Mouse (Mus musculus) retina, postnatal 7 days (tissue): ENCODE results near the gene Lcat.
"Not testable (repeated sequence)": the region's sequence is repeated elsewhere in the genome, so short reads cannot be mapped to it uniquely, and the experiment has no call there.

Experiments used
- DNase-seq: peaks from one replicate; pipeline ENCODE4 v3.0.0-alpha.2; 2012; ENCODE audit warnings: low read depth, low spot score

The Lcat gene

DNA sequence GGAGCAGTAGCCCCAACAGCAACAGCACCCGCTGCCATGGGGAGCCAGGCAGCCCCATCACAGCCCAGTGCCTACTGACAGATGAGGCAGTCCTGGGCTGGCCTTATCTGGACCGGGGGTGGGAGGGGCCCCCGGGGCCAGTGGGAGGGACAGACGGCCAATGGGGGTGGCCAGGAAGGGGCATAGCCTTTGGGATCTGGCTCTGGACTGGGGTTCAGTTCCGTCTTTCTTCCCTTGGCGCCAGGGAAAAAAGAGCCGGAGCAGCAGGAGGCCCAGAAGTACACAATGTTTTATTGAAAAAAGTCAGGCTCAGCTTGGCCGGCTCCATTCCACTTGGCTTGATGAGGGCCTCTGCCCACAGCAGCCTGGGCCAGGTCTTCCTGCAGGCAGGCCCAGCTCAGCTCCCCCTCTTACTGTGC is at the start of gene Lcat:
Lcat (minus strand) TSS at position 62 of the 419 bp plus-strand sequence.
- DNase-seq = no peak

DNA sequence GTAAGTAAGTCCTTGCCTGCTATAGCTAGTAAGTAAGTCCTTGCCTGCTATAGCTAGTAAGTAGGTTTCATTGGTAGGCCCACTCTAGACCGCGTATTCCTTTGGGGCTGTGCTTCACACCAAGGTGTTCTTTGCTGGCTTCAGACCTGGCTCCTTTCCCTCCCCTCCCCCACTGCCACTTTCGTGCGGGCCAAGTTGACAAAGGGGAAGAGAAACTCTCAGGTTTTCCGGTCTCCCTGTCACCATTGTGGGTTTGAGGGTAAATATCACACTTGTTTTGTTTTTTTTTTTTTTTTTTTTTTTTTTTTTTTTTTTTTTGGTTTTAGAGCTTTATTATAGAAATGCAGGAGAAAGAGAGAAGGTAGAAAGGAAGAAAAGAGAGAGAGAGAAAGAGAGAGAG is 49.3 kb upstream of the Lcat start:
- DNase-seq = no peak

DNA sequence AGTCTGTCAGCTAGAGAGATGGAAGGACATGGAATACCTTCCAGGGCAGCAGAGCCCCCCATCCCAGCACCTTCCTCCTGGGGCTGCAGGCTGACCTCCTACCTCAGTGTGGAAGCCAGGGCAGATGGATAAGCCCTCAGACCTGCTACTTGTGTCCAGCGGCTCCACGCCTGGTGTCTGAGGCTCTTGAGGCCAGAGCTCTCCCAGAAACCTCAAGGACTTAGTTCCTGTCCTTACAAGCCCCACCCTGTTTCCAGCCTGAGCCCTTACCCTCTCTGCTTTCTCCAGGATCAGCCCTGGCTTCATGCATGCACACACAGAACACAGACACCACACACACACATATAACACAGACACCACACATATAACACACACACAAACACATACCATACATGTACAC is 48.4 kb upstream of the Lcat start:
- DNase-seq = no peak

DNA sequence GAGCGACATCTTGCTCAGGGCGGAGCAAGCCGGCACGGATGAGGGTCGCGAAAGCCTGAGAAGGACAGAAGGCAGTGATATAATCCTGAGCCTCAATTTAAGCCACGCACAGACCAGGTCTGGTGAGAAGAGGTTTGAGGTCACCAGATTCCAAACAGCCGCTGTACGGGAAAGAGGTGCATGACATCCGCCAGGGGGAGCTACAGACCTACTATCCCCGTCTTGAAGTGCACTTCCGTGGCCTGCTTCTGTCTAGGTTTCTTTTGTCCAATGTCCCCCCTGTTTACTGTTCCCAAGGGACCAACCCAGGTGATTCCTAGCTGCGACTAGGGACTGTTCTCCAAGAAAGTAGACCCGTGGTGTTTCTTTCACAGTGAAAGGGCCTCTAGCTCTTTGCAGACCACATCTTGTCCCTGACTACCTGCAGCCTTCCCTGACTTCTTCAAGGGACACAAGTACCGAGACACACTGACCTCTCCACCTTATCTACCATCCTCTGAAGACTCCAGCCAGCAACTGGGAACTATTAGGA is 47.7 kb upstream of the Lcat start, which contains the start of gene Dus2:
Dus2 (plus strand) TSS at position 482 of the 532 bp plus-strand sequence.
- peak; percentile 83 for DNase-seq

DNA sequence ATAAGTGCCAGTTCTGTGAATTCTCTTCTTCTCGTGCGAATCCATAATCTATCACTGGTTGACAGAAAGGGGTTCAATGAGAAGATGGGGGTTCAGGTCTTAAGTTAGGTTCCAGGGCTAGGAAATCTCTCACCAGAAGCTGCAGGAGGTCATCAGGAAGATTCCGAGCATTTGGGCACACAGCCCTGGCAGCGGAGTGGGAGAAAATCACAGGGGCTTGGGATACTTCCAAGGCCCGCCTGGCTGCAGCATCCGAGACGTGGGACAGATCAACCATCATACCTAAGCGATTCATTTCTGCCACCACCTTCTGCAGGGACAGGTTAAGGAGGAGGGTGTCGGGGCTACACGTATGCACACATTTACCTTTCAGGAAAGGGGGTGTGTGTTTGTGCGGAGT is 45.4 kb upstream of the Lcat start:
- no peak for DNase-seq

DNA sequence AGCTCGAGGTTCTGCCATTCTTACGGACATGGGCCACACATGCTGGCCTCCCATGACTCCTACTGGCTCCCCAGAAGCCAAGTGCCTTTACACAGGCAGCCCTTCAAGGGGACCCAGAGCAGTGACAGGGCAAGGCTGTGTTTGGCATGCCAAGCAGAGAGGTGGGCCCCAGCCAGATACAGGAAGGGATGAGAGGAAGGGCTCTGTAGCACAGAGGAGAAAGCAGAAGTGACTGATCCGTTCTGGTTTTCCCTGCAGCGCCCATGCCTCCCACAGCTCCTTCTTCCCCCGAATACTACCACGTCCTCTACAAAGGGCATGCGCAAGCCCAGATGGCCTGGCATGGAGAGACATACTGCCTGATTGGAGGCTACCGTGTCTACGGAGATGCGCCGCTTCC is 40.2 kb upstream of the Lcat start:
- DNase-seq = not testable (repeated sequence)

DNA sequence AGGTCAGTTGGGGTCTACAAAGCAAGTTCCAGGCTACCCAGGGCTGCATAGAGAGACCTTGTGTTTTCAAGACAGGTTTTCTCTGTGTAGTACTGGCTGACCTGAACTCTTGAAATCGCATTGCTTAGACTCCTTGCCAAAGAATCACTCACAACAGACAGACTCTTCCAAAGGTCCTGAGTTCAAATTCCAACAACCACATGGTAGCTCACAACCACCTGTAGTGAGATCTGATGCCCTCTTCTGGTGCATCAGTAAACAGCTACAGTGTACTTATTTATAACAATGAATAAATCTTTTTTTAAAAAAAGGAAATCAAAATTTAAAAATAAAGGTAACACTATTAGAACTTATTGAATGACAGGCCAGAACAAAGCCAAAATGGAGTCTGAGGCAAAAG is 38.0 kb upstream of the Lcat start:
- DNase-seq = no peak

DNA sequence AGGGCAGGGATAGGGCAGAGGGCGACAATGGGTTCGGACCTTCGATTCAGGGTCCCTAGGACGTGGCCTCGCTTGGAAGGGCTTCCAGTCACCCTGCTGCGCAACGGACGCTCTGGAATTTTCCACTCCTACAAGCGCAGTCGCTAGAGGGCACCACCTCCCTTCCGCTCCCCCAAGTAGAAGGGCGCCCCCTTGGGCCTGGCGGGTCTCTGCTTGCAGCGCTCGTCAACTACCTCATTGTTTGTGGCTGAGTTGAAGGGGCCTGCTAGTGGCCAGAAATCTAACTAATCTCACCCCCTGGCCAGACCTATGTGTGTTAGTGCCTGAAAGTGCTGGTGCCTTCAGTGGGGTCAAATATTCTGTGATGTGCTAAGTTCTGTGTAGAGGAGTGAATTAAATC is 36.1 kb upstream of the Lcat start, which contains the start of gene Dpep3:
Dpep3 (minus strand) TSS at position 105 of the 400 bp plus-strand sequence.
- no peak for DNase-seq

DNA sequence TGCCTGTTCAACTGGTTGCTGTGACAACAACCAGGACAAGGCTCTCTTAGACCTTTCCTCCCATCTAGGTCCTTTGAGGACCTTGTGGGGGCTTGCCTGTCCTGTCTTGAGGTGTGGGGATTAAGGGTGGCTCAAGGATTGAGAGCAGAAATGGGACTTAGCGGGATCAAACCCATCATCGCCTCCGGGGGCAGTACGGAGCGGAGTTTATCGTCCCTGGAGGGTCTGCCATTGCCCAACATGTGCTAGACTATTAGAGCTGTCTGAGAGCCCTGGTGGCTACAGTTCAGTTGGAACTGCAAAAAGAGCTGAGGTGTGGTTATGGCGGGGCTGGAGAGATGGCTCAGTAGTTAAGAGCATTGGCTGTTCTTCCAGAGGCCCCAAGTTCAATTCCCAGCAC is 32.2 kb upstream of the Lcat start:
- no peak for DNase-seq

DNA sequence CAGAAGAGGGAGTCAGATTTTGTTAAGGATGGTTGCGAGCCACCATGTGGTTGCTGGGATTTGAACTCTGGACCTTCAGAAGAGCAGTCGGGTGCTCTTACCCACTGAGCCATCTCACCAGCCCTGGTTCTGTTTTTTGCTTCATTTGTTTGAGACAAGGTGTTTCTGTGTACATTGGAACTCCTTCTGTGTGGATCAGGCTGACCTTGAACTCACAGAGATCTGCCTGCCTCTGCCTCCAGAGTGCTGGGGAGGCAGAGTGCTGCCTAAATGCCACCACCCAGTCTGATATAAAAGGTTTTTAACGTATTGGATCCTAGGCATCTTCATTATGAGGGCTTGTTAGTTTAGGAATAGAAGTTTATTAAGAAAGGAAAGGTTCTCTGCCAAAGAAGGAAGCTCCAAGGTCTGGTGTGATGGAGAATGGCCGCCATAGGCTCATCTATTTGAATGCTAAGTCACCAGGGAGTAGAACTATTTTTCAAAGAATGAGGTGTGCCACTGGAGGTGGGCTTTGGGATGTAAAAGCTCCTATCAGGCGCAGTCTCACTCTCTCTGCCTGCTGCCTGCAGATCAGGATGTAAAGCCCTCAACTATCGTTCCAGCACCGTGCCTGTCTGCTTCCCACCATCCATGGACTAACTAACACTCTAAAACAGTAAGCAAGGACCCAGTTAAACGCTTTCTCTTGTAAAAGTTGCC is 28.0 kb upstream of the Lcat start:
- DNase-seq = no peak

DNA sequence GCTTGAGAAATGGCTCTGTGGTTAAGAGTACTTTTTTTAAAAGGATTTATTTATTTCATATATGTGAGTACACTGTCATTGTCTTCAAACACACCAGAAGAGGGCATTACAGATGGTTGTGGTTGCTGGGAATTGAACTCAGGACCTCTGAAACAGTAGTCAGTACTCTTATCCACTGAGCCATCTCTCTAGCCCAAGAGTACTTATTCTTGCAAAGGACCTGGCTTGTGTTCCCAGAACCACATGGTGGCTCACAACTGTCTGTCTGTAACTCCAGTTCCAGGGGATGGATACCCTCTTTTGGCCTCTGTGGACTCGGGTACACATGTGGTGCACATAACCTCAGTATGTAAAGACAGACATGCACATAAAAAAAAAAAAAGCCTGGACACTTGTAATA is 26.2 kb upstream of the Lcat start:
- DNase-seq = no peak

DNA sequence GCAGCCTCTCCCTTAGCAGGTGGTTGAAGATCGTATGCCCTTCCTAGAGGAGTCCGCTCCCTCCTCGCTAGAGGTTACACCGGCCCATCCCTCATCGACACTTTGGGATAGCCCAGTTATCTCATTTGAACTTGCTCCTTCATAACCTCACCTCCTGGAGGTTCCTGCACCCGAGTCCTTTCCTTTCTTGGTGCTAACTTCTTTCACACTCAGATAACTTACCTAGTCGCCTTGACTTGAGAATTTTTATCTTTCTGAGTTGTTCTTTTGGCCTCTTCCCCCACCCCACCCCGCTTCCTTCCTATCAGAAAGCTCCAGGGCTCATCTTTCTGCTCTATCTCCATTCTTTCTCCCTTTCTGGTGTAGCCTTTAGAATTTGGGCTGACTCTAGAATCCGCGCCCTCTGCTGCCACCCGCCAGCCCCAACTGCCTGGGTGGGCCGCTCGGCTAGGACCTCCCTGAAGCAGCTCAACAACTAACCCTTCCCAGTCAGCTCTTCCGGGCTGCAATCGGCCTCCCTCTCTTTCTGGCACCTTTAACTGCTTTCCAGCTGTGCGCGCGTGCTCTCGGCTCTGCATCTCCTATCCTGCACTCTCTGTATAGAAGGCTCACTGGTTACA is 23.6 kb upstream of the Lcat start:
- no peak for DNase-seq

DNA sequence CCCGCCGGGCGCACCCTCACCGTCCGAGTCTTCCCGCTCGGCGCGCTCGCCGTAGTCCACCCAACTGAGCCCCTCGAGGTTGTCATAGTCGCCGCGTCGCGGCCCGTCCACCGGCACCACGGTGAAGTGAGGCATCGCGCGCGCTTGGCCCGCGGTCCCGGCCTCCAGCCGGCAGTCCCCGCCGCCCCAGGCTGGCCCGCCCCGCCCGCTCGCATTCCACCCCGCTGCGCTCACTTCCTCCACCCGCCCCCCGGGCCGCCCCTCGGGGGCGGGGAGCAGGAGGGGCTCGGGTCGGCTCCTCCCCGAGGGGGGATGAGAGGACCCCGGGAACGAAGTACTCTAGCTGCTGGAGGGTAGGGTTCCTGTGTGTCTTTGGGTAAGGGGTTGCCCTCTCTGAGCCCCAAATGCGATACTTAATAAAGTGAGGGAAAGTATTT is 22.7 kb upstream of the Lcat start, which contains the start of gene Slc12a4:
Slc12a4 (minus strand) TSS at position 193 of the 437 bp plus-strand sequence.
- DNase-seq = peak; percentile 27

DNA sequence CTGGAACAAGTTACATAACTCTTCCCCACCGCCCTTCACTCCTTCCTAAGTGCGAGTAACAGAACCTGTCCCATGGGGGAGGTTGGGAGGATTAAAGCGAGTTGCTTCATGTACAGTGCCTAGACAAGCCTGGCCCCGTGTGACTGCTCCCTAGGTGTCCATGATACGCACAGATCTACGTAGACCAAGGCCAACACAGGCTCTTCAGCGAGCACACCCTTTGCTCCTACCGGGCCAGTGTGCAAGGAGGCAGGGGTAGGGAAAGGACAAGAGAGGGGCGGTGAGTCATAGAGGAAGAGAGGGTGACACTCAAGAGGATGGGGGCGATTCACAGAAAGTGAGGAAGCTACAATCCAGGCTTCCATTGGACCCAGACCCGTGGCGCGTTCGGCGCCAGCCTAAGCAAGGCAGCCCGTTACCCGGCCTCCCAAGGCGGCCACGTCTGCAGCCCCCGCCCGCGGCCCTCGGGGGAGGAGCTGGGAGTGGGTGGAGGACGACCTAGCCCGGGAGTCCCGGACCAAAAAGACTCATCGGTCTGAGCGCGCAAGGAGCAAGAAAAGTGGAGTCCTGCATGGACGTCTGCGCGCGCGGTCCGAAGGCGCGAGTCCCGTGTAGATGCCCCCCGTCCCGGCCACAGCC is 22.2 kb upstream of the Lcat start:
- no peak for DNase-seq

DNA sequence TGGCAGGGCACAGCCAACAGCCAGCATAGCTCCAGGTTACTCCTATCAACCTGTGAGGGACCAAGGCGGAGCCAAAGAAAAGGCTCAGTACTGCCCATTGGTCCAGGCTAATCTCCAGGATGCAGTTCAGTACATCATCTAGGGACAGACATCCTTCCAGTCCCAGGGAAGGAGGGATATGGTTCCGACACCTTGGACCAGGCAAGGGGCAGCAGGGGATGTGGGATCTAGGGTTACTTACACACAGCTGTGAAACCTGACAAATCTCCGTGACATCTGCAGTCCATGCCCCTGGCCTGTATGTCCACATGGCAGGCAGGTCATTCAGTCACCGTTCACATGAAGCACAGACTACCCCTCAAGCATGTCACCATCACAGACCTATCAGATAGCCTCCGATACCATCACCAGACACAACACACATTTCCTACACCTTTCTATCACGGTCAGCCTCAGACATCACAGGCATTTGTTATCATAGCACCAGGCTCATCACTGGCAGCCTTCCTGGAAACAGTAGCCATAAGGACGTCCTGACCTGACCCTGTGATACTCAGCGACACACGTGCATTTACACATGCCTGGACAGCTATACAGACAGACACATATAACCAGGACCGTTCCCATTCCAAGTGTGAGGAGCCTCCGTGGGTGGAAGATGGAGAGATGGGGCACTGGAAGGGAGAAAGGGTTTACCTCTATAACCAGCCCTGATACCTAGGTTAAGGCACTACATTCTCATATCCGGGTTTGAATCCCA is 21.5 kb upstream of the Lcat start:
- DNase-seq = no peak

DNA sequence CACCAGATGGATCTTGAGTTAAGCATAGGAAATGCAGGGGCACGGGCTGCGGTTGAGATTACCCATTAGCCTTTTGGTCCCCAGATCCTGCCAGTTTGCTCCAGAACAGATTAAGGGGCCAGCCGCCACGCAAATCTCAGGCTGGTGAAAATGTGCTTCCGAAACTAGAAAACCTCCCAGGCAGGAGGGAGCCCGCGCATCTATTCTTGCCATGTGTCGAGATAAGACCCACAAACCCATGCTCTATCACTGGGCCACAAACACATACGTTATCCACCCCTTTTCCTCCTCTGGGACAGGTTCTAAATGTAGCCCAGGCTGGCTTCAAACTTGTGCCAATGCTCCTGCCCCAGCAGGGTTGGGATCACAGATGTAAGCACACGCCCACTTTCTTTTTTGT is 18.4 kb upstream of the Lcat start:
- DNase-seq = no peak

DNA sequence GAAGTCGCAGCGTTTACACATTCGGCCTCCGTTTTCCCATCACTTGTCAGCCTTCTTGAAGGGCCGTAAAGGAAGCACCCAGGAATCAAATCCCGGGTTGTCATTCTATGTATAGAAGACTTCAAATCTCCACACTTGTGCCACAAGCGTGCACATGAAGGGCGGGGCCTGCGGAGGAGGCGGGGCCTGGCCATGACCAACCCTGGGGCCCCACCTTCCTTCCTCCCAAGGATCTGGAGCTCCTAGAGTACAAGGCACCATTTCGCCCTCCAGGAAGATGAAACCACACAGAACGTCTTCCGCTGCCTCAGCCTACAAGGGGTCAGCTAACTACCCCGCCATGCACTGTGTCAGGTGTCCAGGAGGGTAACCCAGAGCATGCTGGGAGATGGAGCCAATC is 17.9 kb upstream of the Lcat start:
- DNase-seq = no peak

DNA sequence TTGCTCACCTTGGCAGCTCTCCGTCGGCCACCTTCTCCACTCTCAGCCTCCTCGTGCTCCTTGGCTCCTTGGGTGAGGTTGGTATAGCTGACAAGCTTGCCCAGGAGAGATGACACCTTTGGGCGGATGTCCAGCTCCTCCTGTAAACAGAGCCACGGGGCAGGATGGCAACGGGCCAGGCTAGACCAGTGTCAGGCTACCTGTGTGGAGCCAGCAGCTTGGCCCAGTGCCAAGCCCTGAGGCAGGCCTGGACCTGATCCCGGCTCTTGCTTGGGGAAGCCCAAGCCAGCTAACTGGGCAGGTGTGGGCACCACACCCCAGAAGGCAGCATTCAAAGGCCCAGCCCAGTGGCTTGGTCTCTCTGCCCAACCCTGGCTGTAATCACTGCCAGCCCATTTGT is 16.2 kb upstream of the Lcat start:
- no peak for DNase-seq

DNA sequence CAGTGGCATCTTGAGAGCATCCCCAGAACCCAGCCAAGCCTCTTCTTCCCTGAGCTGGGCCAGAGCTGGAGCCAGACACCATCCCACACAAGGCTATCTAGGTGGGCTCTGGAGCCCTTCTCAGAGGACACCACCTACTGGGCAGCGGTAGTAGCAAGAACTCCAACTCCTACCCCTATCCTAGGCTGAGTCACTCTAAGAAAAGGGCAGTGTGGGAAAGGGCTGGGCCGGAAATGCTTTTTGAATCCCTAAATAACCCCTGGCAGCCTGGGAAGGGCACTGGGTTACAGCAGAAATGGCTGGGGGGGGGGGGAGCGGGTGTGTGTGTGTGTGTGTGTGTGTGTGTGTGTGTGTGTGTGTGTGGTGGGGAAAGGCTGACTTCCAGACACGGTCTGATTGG is 14.6 kb upstream of the Lcat start:
- DNase-seq = no peak

DNA sequence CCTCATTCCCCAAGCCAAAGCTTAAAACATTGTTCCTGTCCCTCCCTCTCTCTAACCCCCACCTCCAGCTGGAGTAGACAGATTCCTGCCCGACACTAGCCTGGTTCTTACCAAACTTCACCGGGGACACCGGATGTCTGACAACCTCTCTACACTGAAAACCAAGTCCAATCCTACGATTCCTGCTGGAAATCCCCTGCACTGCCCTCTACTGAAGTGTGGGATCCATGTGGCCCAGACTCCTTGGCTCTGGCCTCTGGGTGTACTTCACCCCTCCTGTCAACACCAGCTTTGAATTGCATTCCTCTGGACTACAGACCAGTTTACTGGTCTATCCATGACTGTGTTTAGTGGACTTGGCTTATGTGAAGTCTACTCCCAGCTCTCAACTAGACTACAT is 13.4 kb upstream of the Lcat start:
- no peak for DNase-seq

DNA sequence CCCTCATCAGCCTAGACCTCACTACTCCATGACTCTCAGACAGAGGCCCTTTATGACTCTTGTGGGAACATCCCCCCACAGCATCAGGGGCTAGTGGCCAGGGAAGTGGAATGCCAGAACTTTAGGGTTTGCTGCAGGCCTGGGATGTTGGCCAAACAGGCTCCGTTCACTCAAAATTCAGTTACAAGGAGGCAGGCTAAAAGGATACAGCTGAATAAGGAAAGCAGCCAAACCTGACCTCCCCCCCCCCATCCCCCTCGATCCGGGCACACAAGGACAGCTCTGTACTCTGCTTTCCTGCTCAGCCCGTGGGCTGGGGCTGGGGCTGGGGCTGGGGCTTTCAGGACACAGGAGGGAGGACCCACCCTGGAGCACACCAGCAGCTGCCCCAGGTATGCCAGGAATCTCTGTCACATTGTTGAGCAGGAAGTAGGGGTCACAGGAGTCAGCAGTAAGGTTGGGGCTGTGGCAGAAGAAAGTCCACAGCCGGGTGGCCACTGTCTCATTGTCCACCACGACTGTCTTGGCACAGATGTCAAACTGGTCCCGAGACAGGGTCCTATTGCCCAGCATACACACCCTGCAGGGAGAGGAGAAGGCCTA is 8.0 kb upstream of the Lcat start:
- no peak for DNase-seq
